Mouse (Mus musculus): Measurements from ENCODE around the gene Btaf1. TPM values are rescaled to one million over a fixed set of nuclear protein-coding genes. Genes with fewer than 3 reads are reported as not detected.

Btaf1 gene
- total RNA-seq, 2 experiments from 2014 or later, result 13.6 to 16.6 TPM

Other genes with a start within 250 kb of the Btaf1 start
- gene Ppp1r3c, start 189.4 kb upstream of the Btaf1 start, total RNA-seq (2021), result 10 to 100 TPM; 72.2 to 86.1 TPM
- gene Tnks2, start 91.8 kb upstream of the Btaf1 start, total RNA-seq (2021), result 100 to 1,000 TPM in 1 of 2 experiments, 10 to 100 TPM in 1; 97.2 to 108 TPM
- 1 to 10 TPM; 2.9 to 4.4 TPM for gene Fgfbp3, start 6.5 kb upstream of the Btaf1 start, total RNA-seq (2021)